Mouse (Mus musculus) liver, embryonic 14.5 days (tissue): ENCODE measurements at regions not wholly inside any gene's neighbourhood (a gene's known extent, or its start where the extent isn't known, plus 50 kb on each side); places are given as distances from the start of the nearest gene placed in this dataset.

Experiments
- CTCF ChIP-seq: IDR thresholded peaks from 2 replicates; pipeline ENCODE4 v1.5.1; 2016; ENCODE audit warnings: antibody characterized with exemption, low read depth, control low read depth
- EP300 ChIP-seq: IDR thresholded peaks from 2 replicates; pipeline ENCODE4 v1.6.1; 2016; ENCODE audit warnings: antibody characterized with exemption, low read depth

GRCm38 (mm10) chr12:68618337-68618736 is 540.6 kb downstream of the Rps29 start:
- TF ChIP-seq CTCF = no peak
- TF ChIP-seq EP300 = no peak
